Mouse (Mus musculus) embryo, embryonic 11 days (tissue): ENCODE measurements around the gene Cop1.

Source experiments
- DNase-seq: peaks from one replicate; pipeline ENCODE4 v3.0.0-alpha.2; 2015

Gene Cop1

GRCm38 (mm10) chr1:159290859-159291258 lies 58.7 kb downstream of the Cop1 start:
- DNase-seq, result no peak

GRCm38 (mm10) chr1:159301418-159302082 lies 69.4 kb downstream of the Cop1 start:
- DNase-seq, result no peak

- DNase-seq, result no peak
Measured at GRCm38 (mm10) chr1:159313625-159314024, 81.5 kb downstream of the Cop1 start.

- DNase-seq, result peak; percentile 10
Measured at GRCm38 (mm10) chr1:159322586-159322985, 90.5 kb downstream of the Cop1 start.

- DNase-seq, result no peak
Measured at GRCm38 (mm10) chr1:159331008-159331407, 98.9 kb downstream of the Cop1 start.

DNA sequence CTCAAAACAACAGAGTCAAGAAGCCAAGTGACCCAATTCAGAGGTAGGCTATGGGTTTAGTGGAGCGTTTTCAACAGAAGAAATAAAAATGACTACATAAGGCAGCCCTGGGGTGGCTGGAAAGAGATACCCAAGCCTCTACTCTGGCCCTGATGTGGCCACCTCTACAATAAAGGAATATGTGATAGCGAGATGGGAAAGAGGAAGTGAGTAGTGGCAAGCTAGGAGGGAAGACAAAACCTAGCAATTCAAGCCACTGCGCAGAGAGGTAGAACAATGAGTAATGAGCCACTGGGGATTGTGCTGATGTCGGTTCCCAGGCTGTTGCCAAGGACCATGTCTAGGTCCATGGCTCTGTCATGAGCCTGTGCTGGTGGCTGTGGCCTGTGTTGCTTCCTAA lies 102.0 kb downstream of the Cop1 start:
- DNase-seq, result no peak

DNA sequence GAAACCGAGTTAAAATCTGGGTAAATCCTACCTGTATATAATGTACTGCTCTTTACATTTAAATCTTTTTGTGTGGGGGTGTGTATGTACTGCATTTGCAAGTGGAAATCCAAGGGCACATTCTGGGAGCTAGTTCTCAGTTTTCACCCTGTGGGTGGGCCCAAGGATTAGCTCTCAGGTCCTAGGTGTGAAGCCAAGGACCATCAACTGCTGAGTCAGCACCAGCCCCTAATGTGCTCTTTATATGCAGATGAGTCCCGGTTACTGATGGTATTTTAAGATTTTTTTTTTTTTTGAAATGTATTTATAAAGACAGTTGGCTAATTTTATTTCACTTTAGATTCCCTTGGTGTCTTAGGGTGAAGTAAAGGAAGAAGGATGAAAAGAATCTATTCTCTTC lies 110.2 kb downstream of the Cop1 start:
- no peak for DNase-seq

- no peak for DNase-seq
Measured at GRCm38 (mm10) chr1:159355027-159355570, 123.0 kb downstream of the Cop1 start.

GRCm38 (mm10) chr1:159358713-159359112 lies 126.6 kb downstream of the Cop1 start:
- no peak for DNase-seq

DNA sequence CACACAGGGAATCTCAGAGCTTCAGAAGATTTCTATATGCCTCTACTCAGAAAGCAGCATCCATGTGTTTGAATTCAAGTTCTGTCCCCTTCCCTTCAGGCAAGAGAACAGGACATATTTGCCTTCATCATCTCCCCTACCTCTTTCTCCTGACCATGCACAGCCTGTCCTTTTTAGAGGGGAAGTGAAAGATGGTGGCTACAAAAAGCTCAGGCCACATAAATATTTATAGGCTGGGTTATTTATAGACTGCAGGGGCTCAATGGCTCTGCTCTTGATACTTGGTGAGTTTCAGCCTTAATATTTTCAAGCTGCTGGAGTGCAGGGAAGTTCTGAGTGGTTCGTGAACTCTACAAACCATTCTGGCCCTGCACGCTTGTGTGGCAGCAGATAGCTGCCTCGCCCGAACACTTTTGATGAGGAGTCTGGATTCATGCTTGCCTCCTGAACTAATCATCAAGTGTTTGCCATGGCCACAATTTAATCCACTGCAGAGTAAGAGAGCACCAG lies 139.8 kb downstream of the Cop1 start:
- DNase-seq, result no peak

DNA sequence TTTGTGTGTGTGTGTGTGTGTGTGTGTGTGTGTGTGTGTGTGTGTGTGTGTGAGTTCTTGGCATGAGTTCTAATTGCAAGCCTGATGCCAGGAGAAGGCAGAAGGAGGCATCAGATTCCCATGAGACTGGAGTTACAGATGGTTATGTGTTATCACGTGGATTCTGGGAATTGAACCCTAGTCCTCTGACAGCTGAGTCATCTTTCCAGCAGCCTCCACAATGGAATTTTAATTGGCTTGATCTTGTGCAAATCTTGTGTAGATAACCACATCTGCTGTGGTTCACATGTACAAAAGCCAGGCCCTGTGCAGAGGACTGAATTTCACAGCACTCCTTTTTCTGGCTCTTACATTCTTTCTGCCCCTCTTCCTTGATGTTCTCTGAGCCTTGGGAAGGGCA lies 150.1 kb downstream of the Cop1 start:
- DNase-seq, result no peak

DNA sequence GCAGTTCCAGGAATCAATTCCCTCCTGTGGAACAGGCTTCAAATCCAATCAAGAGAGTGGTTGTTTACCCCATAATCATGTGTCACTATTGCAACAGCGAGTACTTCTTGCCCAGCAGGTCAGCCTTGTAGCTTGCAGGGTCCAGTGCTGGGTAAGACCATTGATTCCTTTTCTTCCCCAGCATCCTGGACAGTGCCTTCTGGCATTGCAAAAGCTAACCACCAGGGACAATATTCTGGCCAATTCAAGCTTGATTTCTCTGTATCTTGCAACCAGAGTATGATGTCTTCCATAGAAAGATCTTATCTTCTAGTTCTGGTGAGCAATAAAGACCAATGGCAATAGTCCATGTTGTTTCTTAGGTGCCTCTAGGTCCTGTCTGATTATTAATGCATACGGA lies 150.8 kb downstream of the Cop1 start:
- no peak for DNase-seq

DNA sequence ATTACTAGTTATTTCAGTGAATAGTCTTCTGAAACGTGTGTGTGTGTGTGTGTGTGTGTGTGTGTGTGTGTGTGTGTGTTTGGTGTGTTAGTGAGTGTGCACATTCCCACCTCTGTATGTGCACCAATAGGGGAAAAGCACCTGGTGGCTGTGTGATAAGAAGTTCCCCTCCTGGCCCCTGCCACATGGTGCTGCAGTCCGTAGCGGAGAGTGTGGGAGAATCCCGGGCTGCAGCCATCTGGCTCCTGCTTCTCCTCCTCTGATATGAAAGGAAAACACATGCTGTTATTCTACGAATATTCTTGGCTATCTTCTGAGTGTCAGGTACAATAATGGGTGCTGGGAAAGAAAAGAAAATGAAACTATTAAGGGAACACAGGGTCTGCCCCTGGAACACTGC lies 154.3 kb downstream of the Cop1 start:
- DNase-seq, result no peak

GRCm38 (mm10) chr1:159388565-159389024 lies 156.5 kb downstream of the Cop1 start:
- peak; percentile 18 for DNase-seq

DNA sequence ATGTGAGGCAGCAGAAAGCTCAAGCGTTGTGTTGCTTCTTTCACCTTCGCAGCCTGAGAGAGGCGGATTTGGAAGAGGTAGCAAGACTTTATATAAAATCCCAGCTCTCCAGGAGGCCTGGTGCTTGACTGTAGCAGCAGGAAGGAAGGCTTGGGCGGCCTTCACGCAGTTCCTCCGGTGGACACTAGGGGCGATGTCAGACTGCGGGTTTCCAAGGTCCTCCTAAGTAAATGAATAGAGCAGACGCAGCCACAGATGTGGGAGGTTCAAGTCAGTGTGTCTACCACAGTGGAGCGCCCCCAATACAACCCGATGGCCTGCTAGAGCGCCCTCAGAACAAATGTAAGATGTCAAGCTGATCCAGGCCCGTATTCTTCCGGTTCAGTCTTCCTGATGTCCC lies 157.9 kb downstream of the Cop1 start:
- peak; percentile 70 for DNase-seq

DNA sequence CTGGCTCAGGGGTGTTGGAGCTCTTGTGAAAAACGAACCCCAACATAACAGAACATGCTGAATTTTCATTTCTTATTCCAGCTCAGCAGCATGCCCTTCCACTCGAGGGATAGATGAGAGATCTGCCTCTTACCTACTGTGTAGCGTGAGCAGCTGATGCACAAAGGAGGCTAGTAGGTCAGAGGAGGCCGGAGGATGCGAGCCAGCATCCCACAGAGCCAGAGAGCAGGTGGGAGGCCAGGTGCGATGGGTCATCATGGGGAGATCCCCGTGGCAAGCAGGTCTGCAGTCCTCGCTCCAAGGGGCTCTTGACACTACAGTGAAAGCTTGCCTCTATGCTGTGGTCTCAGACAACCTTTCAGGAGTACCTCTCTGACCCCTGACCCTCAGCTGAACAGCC lies 160.5 kb downstream of the Cop1 start:
- DNase-seq, result peak; percentile 27

- DNase-seq, result peak; percentile 51
Measured at GRCm38 (mm10) chr1:159393070-159393699, 161.1 kb downstream of the Cop1 start.

- no peak for DNase-seq
Measured at GRCm38 (mm10) chr1:159393931-159394330, 161.8 kb downstream of the Cop1 start.

DNA sequence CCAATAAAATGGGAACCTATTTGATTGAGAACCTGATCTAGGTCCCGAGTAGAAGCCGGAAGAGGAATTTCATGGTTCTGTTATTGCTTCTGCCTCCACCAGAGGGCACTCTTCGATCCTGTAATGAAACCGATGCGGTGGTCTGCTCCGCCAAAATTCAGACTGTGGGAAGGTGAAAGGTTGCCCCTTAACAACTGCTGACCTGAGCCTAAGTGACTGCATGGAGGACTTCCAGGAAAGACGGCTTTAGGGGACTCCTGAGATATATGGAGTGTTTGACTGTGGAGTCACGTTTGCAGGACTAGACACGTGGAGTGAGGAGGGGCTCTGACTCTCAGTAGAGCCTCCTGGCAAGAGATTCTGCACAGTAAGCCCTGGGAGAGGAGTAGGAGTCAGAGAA lies 164.4 kb downstream of the Cop1 start:
- peak; percentile 78 for DNase-seq
